ENCODE assay signal across 8 mouse cellular contexts in genomic region chr17:83903467-83903866, GRCm38 (mm10). TPM values are rescaled to one million over a fixed set of nuclear protein-coding genes. Genes with fewer than 3 reads are reported as not detected.
DNase-seq lines count a peak whose midpoint lies in the region; ATAC-seq and TF ChIP-seq lines count a peak whose summit lies in the region.

No protein-coding gene starts in this region.

- H3K27ac ChIP-seq in heart, embryonic 11.5 days (ENCODE audit: low read depth, low read length), result no peak overlapping the region
- H3K27ac ChIP-seq in cortical plate, adult 2 months (ENCODE audit: insufficient read depth, low read length), result no peak overlapping the region
- peak overlapping the region; percentile 82 for H3K27ac ChIP-seq in limb, embryonic 10.5 days
- no peak overlapping the region for H3K27ac ChIP-seq in midbrain, embryonic 14.5 days (replicated peaks; ENCODE audit: low read depth, low read length)

- no peak for TF ChIP-seq POLR2A in cortical plate, adult 2 months (IDR thresholded peaks at IDR 0.05; ENCODE audit: extremely low read depth, insufficient read depth, low read length)

- no peak overlapping the region for H3K4me2 ChIP-seq in heart, embryonic 11.5 days
- no peak overlapping the region for H3K4me2 ChIP-seq in midbrain, embryonic 14.5 days (ENCODE audit: low read length)

- H3K36me3 ChIP-seq in heart, embryonic 11.5 days (ENCODE audit: control insufficient read depth, insufficient read depth, low read length), result no peaks in the 10 kb centered on the region
- H3K36me3 ChIP-seq in limb, embryonic 10.5 days, result no peaks in the 10 kb centered on the region
- H3K36me3 ChIP-seq in midbrain, embryonic 14.5 days (ENCODE audit: control insufficient read depth, insufficient read depth, low read length), result no peaks in the 10 kb centered on the region

- no peaks in the 10 kb centered on the region; the same call in 1 of the 2 replicates for H3K27me3 ChIP-seq in heart, embryonic 11.5 days (ENCODE audit: control insufficient read depth, insufficient read depth, low read length)
- no peaks in the 10 kb centered on the region for H3K27me3 ChIP-seq in limb, embryonic 10.5 days (ENCODE audit: low read depth, poor library complexity, severe bottlenecking)
- H3K27me3 ChIP-seq in midbrain, embryonic 14.5 days (ENCODE audit: control insufficient read depth, insufficient read depth, low read length), result no peaks in the 10 kb centered on the region

- H3K9ac ChIP-seq in heart, embryonic 11.5 days (ENCODE audit: low read depth, low read length), result no peak overlapping the region
- no peak overlapping the region for H3K9ac ChIP-seq in midbrain, embryonic 14.5 days (replicated peaks; ENCODE audit: low read length)

- DNase-seq in heart, adult 18-20 months, result peak; percentile 86 to 87
- DNase-seq in gastrocnemius, adult 8-10 months (ENCODE audit: low spot score in 2 of 2), result peak; percentile 33 to 59
- DNase-seq in kidney, adult 11 months, result peak; percentile 74
- peak; percentile 90 for DNase-seq in limb, embryonic 10.5 days (ENCODE audit: low spot score)
- peak; percentile 91 for DNase-seq in midbrain, embryonic 14.5 days
- DNase-seq in spleen, adult 18-20 months, result peak; percentile 49 to 71

- peaks cover 11% of the 10 kb centered on the region; the same call in 1 of the 2 replicates for H3K4me1 ChIP-seq in heart, embryonic 11.5 days (ENCODE audit: control insufficient read depth, insufficient read depth, low read length)
- H3K4me1 ChIP-seq in cortical plate, adult 2 months (ENCODE audit: control insufficient read depth, insufficient read depth, low read length), result no peaks in the 10 kb centered on the region
- peaks cover 57% of the 10 kb centered on the region for H3K4me1 ChIP-seq in limb, embryonic 10.5 days
- H3K4me1 ChIP-seq in midbrain, embryonic 14.5 days (ENCODE audit: control insufficient read depth, insufficient read depth, low read length), result 0 out of 2 replicates have a peak, but pooled peaks cover 5% of the 10 kb centered on the region

- ATAC-seq in heart, embryonic 11.5 days (replicated peaks; ENCODE audit: insufficient number of reproducible peaks, low FRiP score, low TSS enrichment), result no peak
- ATAC-seq in midbrain, embryonic 14.5 days (ENCODE audit: low FRiP score, low TSS enrichment), result peak; percentile 31; the same call in 1 of the 2 replicates

- H3K9me3 ChIP-seq in heart, embryonic 11.5 days (replicated peaks; ENCODE audit: control insufficient read depth, low read length), result no peaks in the 10 kb centered on the region; the same call in 1 of the 2 replicates
- H3K9me3 ChIP-seq in limb, embryonic 10.5 days (replicated peaks), result no peaks in the 10 kb centered on the region
- no peaks in the 10 kb centered on the region for H3K9me3 ChIP-seq in midbrain, embryonic 14.5 days (ENCODE audit: control insufficient read depth, low read length)

- TF ChIP-seq CTCF in cortical plate, adult 2 months (IDR thresholded peaks at IDR 0.05; ENCODE audit: extremely low read depth, insufficient read depth, low read length), result peak; percentile 98

- 3% methylated on average over 7 of the region's 7 CpGs for WGBS in heart, embryonic 11.5 days (ENCODE audit: insufficient replicate concordance)
- WGBS in limb, embryonic 10.5 days, result 5% methylated on average over 7 of the region's 7 CpGs
- WGBS in midbrain, embryonic 14.5 days, result 5% methylated on average over 7 of the region's 7 CpGs

- no peak overlapping the region for H3K4me3 ChIP-seq in heart, embryonic 11.5 days (ENCODE audit: low read depth, low read length)
- no peak overlapping the region for H3K4me3 ChIP-seq in cortical plate, adult 2 months (ENCODE audit: insufficient read depth, low read length)
- no peak overlapping the region for H3K4me3 ChIP-seq in limb, embryonic 10.5 days
- no peak overlapping the region for H3K4me3 ChIP-seq in midbrain, embryonic 14.5 days (replicated peaks; ENCODE audit: low read depth, low read length)

RNA-seq across cellular contexts. Expression of gene Haao, which starts 55.7 kb away (rescaled TPM):
- total RNA-seq in heart, adult 18-20 months (2021), result 1 to 10 TPM in 1 of 2 experiments, under 1 TPM in 1; 0.27 to 2.0 TPM
- polyA plus RNA-seq in heart, embryonic 11.5 days (2014; fragmentation: Nextera tagmentation; extraction: Ambion mirVana), result 0.21 and 0.28 TPM in 2 replicates
- 0.28 and 0.88 TPM in 2 replicates for polyA plus RNA-seq in cortical plate, adult 2 months (2012; rRNA removed)
- total RNA-seq in gastrocnemius, adult 8-10 months (2022), result under 1 TPM in 1 of 4 experiments, not detected in 3; 0.40 TPM
- 0.70 and 0.99 TPM in 2 replicates for polyA plus RNA-seq in limb, embryonic 10.5 days (2016; fragmentation: Nextera tagmentation; extraction: Ambion mirVana)
- polyA plus RNA-seq in midbrain, embryonic 14.5 days (2014; fragmentation: Nextera tagmentation; extraction: Ambion mirVana), result 0.20 TPM in 1 of 2 replicates, not detected in the other
